Mouse (Mus musculus) heart, adult 9 months (tissue): Measurements from ENCODE around the gene Akt1s1.

Experiments used
- DNase-seq, 2 experiments: peaks; one replicate each; pipeline ENCODE4 v3.0.0; 2022; ENCODE audit warnings: low spot score in 2 of 2

Akt1s1 gene

DNA sequence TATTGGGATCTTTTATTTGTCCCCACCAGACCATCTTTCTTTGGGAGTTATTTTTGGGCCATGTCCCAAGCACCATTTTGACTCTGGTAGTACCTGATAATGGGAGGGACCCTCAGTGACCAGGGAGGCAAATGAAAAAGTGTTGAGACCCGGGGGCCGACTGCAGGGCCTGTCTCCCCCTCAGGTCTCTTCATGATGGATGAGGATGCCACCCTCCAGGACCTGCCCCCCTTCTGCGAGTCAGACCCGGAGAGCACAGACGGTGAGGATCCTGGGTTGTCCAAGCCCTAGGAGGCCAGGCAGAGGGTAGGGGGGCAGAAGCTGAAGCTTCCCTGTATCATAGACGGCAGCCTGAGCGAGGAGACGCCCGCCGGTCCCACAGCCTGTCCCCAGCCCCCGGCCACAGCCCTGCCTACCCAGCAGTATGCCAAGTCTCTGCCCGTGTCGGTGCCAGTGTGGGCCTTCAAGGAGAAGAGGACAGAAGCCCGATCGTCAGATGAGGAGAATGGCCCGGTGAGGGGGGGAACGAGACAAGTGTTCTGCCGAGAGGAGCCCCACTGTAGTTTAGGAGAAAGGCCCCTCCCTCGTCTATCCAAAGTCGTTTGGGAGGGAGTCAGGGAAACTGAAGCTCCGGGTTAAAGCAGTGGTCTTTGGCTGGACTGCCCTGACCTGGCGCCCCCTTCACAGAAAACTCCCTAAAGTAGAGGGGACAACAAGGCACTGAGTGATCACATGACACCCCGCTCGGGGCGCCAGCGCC is 5.0 kb downstream of the Akt1s1 start:
- no peak for DNase-seq

DNA sequence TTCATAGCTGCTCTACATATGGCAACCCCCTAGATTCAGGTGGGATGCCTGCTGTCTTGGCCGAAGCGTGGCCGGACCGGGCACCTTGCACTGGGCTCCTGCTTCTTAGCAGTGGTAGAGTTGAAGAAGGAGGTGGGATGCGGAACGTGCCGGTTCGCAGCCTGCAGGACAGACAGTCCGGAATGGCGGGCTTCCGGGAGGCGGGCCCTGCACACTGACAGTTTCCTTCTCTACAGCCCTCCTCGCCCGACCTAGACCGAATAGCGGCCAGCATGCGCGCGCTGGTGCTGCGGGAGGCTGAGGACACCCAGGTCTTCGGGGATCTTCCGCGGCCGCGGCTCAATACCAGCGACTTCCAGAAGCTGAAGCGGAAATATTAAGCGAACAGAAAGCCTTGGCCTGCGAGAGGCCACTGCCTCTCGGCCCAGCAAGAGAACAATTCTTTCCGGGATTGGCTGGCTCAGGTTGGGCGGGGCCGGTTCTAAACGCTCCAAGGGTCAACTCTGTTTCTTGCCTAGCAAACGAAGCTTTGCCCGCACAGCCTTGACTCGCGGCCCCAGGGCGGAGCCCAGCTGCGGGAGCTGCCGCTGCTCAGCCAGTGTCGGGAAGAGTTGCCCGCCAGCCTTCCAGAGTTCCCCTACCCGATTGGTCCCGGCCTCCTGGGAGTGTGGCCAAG is 5.7 kb downstream of the Akt1s1 start:
- DNase-seq = peak; percentile 91 to 93

DNA sequence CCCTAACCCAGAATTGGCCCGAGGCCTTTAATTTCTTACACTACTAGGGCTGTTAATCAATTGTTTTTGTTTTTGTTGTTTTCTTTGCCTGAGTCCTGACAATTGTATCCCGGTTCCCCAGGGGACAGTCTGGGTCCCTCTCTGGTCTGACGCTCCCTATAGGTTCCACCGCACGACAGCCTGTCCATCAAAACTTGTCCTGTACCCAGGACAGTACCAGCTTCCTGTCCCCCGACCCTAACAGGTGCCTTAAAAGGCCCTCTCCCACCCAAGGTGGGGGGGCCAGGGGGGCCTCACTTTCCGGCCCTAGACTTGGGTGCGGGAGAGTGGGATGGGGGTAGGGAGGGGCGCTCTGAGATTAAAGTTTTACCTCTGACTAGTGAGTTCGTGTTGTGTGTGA is 6.2 kb downstream of the Akt1s1 start:
- DNase-seq = no peak

DNA sequence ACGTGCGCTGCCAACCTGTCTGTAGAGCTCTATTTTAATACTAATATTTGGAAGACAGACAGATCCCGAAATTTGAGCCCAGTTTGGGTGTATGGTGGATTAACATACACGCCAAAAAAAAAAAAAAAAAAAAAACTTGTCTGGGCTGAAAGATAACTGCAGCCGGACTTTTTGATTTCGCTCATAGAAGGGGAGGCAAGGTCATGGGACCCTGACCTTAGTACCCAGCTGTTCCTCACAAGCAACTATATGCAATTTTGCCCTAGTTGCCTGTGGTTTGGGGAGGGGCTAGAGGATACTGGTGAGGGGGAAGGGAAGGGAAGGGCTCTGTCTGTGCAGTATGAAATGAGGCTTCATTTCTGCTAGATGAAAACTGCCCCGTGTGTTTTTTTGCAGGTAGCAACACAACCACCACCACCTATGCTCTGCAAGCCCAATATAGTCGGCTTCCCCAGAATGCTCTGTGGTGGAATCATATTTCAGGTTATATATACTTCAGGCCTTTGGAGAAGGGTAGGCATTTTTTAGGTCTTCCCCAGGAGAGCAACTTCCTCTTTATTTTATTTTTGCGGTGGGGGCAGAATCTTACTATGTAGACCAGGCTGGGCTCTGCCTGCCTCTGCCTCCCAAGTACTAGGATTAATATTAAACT is 7.6 kb downstream of the Akt1s1 start:
- no peak for DNase-seq

DNA sequence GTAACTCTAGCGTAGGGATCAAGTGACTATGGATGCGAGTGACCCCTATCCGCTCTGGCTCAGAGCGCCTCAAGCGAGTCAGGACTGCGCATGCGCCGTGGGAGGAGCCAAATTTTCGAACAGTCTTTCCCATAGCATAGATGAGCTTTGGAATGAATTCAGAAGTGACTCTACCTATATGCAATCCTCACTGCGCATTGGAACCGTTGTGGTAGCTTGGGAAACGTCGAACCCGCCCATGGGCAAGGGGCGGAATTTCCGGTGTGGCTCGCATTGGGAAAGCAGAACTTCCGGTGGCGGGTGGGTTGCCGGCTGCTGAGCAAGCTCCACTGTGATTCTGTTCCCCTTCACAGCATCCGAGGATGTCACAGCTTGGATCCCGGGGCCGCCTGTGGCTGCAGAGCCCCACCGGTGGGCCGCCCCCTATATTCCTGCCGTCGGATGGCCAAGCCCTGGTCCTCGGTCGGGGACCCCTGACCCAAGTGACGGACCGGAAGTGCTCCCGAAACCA is 8.3 kb downstream of the Akt1s1 start, which contains the start of gene Pnkp:
TSS of gene Pnkp (plus strand) at position 98 of the 511 bp plus-strand sequence.
- DNase-seq = peak; percentile 83 to 89

DNA sequence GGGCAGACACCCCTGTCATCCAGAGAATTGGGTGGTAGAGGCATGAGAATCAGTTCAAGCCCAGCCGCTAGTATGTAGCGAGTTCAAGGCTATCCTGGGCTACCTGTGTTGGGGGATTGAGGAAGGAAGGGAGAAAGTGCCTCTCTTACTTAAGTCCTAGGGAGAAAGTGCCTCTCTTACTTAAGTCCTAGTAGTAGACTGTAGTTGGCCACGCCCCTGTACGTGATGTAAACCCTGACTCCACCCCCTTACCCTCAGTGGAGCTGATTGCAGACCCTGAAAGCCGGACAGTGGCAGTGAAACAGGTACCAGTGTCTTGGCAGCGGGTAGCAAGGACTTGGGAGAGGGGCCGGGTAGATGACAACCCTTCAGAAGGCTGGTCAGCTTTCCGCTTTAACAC is 9.1 kb downstream of the Akt1s1 start:
- no peak for DNase-seq

DNA sequence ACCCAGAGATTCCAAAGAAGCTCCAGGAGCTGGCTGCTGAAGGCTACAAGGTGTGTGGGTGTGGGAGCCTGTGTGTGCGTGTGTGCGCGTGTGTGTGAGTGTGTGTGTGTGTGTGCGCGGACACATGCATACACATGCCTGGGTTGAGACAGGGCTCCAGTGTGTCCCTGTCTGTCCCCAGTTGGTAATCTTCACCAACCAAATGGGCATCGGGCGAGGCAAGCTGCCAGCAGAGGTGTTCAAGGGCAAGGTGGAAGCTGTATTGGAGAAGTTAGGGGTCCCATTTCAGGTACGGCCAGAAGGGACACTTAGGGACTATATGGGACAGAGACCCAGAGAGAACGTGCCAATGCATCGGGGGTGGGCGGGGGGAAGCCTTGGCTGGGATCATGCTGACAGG is 11.1 kb downstream of the Akt1s1 start:
- no peak for DNase-seq

DNA sequence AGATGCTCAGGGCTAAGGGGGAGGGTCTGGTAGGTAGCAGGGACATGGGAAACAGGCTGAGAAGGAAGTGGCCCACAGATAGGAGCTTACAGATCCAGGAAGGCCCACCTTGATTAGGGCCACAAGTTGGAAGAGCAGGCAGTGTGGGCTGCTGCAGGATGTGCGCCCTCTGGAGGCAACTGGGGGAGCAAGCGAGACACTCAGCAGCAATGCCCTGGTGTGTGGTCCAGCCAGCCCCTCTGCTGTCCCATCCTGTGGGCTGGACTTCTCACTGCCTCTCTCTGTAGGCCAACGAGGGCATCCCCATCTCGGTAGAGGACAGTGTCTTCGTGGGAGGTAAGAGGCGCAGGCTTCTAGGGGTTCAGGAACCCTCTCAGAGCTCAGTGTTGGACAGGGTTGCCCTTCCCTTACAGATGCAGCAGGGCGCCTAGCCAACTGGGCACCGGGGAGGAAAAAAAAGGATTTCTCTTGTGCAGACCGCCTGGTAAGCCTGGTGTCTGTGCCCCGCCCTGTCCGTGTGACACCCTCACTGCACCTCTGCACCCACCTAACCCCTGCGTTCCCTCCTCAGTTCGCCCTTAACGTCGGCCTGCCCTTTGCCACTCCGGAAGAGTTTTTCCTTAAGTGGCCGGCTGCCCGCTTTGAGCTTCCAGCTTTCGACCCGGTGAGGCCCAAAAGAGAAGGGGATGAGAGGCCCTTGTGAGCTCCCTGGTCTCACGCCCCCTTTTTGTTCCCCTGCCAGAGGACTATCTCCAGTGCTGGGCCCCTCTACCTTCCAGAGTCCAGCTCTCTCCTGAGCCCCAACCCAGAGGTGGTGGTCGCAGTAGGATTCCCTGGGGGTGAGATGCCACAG is 12.0 kb downstream of the Akt1s1 start:
- DNase-seq = peak in 1 of 2 experiments; percentile 56

DNA sequence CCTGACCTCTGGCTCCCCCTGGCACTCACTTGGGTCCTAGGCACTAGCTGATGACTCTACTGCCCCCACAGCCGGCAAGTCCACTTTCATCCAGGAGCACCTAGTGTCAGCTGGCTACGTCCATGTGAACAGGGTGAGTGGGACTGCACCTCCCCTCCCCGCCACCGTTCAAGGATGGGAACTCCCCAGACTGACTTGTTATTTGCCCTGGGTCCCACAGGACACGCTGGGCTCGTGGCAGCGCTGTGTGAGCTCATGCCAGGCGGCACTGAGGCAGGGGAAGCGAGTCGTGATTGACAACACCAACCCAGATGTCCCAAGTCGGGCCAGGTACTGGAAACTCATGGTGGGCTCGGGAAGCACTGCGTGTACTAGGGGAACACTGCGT is 12.6 kb downstream of the Akt1s1 start:
- DNase-seq = no peak

DNA sequence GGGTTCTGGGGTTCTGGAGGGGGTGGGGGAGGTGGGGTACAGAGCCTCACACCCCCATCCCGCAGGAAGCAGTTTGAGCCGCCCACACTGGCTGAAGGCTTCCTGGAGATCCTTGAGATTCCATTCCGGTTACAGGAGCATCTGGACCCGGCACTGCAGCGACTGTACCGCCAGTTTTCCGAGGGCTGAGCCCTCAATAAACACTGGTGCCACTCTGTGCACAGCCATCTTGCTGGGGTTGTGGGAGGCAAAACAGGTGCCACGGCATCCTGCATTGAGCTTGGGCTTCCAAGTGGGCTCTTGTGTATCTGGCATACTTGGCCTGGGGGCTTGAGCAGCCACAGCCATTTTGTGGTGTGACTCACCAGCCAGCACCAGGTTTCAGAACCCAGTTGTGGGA is 13.6 kb downstream of the Akt1s1 start:
- no peak for DNase-seq

DNA sequence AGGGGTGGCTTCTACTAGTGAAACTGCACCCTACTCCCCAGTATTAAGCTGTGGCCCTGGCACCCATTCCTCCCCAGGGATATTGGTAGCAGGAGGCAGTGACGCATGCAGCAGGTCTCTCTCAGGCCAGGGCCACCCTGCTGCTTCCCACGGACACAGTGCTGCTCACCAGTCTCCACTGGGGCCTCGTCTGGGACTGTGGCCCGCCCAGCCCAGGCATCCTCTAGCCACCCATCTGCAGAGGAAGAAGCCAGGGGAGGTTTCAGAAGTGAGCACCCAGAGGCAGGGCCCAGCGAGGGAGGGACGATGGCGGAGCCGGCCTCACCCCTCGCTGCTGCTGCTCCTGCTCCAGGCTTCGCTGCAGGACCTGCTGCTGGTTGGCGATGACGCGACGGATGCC is 14.4 kb downstream of the Akt1s1 start:
- no peak for DNase-seq

DNA sequence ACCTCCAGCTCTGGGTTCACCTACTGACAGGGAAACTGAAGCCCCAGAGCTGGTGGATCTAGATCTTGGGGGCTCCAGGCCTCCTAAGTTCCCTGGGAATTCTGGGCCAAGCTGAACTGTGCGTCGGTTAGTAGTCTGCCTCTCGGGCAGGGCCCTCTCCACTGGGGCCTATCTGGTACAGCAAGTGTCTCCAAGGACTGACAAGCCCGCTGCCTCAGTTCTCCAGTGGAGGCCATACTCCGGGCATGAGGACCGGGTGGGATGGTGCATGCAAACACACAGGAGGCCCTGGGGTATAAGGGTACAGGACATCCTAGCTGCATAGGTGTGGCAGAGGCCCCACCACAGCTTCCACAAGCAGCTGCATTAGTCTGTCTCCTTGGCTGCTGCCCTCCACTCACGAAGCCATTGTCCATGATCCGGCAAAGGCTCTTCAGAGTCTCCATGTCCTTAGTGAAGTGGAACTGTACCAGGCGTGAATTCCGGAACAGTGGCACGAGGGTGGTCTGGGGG is 15.2 kb downstream of the Akt1s1 start:
- DNase-seq = no peak

DNA sequence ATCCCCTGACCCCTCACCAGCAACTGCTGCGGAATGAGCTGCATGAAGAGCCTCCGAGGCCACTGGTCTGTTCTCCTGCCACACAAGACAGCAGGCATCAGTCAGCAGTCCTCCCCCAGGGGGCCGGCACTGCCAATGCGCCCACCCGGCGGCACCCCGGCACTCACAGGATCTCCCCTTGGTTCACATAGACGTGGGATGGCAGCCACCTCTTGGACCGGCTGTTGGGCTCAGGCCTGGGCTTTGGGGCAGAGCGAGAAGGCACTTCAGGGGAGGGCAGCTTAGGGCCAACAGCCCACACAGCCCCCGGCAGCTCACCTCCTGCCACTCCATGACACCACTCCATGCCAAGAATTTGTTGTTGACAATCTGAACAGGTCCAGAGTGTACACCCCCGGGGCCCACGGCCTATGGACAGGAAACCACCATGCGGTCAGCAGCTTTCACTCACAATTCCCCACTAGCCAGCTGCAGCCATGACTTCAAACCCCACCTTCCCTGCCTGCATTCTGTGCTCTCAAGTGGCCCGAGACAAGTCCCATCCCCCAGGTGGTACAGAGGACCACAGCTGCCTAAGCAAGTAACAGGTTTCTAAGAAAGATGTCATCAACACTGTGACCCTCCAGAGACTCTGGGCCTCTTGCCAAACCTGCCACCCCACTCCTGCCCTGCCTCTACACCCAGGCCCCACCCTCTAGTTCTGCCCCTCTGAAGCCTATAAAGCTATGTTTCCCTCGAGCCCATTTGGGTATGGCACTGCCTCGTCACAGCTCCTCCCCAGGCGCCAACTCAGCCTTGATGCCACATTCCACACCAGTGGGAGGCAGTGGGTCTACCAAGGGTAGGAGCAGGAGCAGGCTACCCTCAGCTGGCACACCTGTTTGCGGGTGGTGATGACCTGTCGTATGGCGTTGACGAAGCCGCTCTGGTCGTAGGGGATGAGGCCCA is 16.1 kb downstream of the Akt1s1 start:
- DNase-seq = peak in 1 of 2 experiments; percentile 27

DNA sequence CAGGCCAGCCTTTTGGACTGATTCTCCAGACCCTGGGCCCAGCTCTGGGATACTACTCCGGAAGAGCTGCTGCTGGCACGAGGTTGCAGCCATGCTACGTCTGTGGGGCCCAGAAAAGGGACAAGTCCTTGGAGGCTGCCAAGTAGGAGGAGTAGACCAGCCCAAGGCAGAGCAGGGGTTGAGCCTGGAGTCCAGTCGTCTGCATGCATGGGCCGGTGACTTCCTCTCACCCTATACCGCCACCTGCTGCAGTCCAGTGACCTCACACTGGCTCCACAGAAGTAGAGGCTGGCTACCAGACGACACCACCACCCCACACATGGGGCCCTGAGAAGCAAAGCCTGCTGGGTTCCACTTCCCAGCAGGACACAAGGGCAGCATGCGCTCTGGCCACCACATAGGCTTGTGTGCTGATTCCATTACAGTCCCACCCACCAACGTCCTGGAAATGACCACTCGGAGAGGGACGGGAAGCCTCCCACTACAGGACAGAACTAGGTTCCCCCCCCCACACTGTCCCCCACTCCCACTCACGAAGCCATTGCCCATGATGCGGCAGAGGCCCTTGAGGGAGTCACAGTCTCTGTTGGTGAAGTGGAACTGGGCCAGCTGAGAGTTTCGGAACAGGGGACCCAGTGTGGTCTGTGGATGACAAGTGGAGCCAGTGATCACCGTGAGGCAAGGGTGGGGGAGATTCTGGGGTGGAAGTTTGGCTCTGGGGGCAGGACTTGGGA is 17.7 kb downstream of the Akt1s1 start:
- DNase-seq = peak; percentile 83

DNA sequence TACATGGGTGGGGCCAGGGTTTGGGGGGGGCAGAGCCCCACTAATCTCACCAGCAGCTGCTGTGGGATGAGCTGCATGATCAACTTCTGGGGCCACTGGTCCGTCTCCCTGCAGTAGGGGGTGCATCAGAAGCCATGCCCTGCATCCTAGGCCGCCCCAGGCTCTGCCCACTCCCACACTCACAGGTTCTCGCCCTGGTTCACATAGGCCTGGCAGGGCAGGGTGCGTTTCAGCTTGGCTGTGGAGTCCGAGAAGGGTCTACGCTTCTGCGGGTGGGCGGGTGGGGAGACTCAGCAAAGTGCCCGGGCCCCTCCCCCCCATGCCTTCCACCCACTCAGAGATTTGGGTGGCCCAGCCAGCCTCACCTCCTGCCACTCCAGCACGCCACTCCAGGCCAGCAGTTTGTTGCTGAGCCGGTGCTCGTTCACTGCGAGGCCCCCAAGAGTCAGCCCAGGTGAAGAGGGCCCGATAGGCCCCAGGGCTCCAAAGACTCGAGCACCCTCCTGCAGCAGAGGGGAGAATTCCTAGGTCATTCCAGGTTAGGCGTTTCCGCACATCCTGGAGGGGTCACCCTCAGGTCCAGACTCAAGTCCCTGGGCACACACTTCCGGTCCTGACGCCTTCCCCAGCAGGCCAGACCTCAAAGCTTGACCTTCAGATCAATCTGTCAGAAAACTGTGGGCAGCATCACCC is 18.4 kb downstream of the Akt1s1 start:
- DNase-seq = peak in 1 of 2 experiments; percentile 30

DNA sequence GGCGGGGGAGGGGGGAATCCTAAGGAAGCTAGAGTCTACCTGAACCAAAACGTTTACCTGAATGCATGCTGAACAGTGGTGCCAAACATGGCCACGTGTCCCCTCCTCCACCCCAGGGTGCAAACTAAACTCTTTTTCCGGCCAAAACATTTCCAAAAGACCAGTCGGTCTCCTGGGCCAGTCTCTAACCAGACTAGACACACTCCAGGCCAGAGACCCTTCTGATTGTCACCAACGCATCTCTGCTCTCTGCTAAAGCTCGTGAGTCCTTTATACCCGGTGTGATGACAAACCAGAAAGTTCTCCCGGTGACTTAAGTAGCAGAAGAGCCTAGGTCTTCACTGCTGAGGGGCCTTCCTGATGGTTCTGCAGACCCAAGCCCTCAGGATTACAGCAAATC is 19.0 kb downstream of the Akt1s1 start:
- no peak for DNase-seq

DNA sequence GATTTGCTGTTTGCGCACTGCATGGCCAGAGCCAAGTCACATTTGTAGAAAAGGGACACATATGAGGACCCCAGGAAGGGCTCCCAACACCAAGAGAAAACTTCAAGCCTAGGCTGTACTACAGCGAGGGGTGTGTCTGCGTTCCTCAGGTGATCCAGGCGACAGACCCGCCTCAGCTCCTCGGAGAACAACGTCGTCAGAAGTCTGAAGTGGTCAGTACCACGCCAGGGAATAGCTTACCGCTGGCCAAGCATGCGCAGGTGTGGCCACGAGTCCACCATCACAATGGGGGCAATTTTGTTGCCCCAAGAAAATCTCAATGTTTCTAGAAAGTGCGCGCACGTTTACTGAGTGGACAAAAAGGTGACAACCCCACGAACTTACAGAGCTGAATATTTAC is 19.7 kb downstream of the Akt1s1 start:
- peak in 1 of 2 experiments; percentile 42 for DNase-seq

DNA sequence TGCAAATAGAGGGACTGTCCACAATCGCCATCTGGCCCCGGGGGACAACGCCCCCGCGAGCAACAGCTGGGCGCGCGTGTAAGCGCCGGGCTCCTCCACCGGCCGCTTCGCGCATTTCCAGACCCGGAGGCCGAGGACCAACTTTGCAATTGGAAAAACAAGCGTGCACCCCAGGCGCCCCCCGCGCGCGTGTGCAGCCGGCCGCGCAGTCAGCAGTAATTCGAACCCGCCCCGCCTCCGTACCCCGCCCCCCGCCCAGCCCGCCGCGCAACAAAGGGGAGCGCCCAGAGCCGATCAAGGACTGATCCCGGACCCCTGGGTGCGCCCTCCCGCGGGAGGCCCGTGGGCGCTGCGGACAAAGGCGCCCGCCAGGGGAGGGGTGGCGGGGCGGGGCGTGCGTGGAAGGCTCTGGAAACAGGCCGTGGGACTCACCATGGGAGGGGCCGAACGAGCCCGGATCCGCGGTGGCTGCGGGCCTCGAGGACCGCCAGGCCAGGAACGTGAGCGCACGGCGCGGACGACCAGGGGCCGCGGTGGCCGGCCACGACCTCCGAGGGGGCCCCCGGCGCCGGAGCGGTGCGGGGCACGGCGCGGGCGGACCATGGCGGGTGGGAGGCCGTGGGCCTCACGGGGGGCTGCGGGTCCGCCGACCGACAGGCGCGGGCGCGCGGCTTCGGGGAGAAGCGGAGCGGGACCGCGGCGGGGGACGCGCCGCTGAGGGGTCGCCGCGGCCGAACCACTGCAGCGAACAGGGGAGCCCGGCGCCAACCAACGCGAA is 20.3 kb downstream of the Akt1s1 start:
- peak; percentile 73 to 78 for DNase-seq
